Mouse (Mus musculus): Measurements from ENCODE around the gene Patl2. TPM values are rescaled to one million over a fixed set of nuclear protein-coding genes. Genes with fewer than 3 reads are reported as not detected.

Gene Patl2
- total RNA-seq, 2 experiments from 2014 or later, result not detected

DNA sequence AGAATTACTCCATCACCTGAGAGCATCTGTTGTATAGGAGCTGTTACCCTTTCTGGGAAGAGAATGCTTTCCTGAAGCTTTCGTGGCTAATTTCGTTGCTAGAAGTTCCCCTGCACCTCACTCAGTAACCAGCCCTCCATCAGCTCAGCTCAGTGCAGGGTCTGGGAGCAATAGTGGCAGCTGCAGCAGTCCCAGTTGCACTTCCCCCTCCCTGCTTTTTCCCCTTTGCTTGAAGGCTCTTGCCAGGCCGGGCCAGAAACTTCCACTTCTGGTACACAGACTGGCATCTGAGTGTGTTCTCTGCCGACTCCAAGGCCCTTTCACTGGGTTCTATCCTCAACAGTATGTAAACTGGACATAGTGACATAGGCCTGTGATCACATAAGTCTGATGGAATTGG, 903 bp downstream of the Patl2 start:
- intact Hi-C loops (cut with DNase I; ENCODE audit: low total_unique reads), result no loop called here
- no peak for DNase-seq

- no peak for DNase-seq
- intact Hi-C loops (cut with DNase I; ENCODE audit: low total_unique reads), result no loop called here
Observed at GRCm38 (mm10) chr2:122180051-122180822, 5.8 kb downstream of the Patl2 start.

- no peak for DNase-seq
- intact Hi-C loops (cut with DNase I; ENCODE audit: low total_unique reads), result no loop called here
Observed at GRCm38 (mm10) chr2:122172188-122172587, 13.8 kb downstream of the Patl2 start.

GRCm38 (mm10) chr2:122171292-122171691, 14.7 kb downstream of the Patl2 start:
- DNase-seq, result no peak
- intact Hi-C loops (cut with DNase I; ENCODE audit: low total_unique reads), result no loop called here

GRCm38 (mm10) chr2:122164293-122164692, 21.7 kb downstream of the Patl2 start:
- intact Hi-C loops (cut with DNase I; ENCODE audit: low total_unique reads), result no loop called here
- DNase-seq, result no peak

DNA sequence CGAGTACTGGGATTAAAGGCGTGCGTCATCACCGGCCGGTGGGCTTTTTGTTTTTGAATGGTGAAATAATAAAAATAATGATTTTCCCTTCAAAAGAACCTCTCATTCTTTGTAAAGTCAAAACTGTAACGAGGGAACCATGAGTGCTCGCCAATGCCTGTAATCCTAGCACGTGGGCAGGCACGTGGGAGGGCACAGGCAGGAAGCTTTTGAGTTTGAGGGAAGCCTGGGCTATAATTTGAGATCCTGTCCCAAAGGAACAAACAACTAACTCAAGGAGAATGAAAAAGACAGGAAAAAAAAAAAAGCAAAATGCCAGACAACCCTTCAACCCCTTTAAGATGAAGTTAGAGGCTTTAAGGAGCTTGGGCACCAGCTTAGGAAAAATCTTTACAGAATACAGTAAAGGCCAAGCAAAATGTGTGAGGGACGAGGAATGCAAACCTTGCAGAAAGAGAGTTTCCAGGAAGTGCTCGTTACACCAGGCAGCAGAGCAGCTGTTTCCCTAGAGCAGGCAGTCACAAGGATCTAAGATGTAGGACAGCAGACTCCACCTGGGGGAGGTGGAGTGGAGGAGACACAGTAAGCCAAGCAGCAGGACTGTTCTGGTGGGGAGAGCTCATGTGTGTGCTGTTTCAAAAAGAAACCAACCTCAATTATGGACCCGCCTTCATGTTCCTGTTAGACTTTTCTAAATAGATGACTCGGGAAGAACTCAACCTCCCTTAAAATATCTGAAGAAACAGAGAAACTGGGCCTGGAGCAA, 22.4 kb downstream of the Patl2 start:
- intact Hi-C loops (cut with DNase I; ENCODE audit: low total_unique reads), result no loop called here
- DNase-seq, result no peak

GRCm38 (mm10) chr2:122162529-122162928, 23.5 kb downstream of the Patl2 start:
- intact Hi-C loops (cut with DNase I; ENCODE audit: low total_unique reads), result no loop called here
- no peak for DNase-seq

- no peak for DNase-seq
Observed at GRCm38 (mm10) chr2:122161542-122161941, 24.4 kb downstream of the Patl2 start.

GRCm38 (mm10) chr2:122160680-122161079, 25.3 kb downstream of the Patl2 start, which contains the start of gene Trim69:
TSS of gene Trim69 (plus strand) at chr2:122160700.
- intact Hi-C loops (cut with DNase I; ENCODE audit: low total_unique reads), result no loop called here
- DNase-seq, result peak; percentile 89

More at GRCm38 (mm10) chr2:122161542-122161941, 24.4 kb downstream of the Patl2 start:
- intact Hi-C loops (cut with DNase I; ENCODE audit: low total_unique reads), result no loop called here

GRCm38 (mm10) chr2:122159667-122160066, 26.3 kb downstream of the Patl2 start:
- intact Hi-C loops (cut with DNase I; ENCODE audit: low total_unique reads), result loop anchor here (5.0 kb wide), 2 partner anchors 42 to 87 kb away; partner anchors contain the start of gene Spg11
- DNase-seq, result no peak

DNA sequence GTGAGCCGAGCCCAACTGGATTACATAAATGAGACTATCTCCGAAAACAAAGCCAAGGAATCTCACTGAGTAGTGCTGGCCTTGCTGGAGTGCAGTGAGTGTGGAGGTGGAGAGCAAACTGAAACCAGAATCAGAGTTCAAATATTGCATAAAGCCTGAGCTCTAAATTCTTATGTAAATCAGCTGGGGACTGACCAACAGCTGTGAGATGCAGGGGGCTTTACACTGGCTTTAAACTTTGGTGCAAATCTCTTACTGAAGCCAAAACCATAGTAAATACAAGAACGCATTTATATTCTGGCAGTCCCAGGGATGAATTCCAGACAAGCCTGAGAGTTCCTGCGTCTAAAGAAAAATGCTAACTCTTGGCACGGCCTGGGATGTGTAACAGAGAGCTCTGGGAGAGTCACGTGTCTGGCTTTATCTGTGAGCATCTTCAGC, 27.6 kb downstream of the Patl2 start:
- intact Hi-C loops (cut with DNase I; ENCODE audit: low total_unique reads), result loop anchor here (5.0 kb wide), 2 partner anchors 41 to 86 kb away; partner anchors contain the start of gene Spg11
- DNase-seq, result no peak

DNA sequence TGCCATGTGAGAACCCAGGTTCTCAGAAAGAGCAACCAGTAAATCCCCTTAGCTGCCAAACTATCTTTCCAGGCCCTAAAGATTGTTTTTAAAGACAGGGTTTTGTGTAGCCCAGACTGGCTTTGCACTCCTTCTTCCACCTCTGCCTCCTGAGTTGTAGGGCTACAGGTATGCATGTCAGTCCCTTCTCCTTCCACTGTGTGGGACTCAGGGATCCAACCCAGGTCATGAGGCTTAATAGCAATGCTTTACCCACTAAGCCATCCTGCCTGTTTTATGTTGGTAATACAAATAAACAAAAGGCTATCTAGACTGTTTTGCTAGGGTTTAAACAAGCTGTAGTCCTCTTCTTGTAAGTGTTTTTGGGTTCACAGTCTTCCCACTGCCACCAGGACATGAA, 28.4 kb downstream of the Patl2 start:
- no peak for DNase-seq
- intact Hi-C loops (cut with DNase I; ENCODE audit: low total_unique reads), result loop anchor here (5.0 kb wide), 2 partner anchors 40 to 85 kb away; partner anchors contain the start of gene Spg11

DNA sequence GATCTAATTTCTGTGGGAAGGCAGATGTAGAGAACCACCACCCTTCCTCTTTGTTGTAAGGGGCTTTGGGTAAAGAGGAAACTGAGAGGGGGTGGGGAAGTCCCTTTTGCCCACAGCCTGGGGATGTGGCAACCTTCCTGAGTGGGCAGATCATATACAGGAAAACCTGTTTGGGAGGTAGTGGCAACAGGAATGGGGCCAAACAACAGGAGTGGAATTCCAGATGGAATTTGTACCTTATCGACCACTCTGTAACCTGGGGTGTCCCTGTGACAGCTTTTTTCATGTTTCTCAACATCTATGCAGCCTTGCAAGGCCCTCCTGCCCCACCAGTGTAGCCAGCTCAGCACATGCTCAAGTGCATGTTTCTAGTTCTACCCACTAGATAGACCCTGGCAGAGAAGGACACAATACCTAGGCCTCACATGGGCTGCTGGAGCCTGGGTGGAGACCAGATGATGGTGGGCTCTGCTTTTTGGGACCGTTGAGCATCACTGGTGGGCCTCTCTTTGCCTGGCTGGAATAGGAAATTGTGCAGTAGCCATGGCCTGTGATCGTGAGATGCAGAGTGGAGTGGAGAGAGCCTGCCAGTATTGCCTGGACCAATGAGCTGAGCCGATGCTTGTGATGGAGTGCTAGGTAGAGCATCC, 29.8 kb downstream of the Patl2 start:
- no peak for DNase-seq
- intact Hi-C loops (cut with DNase I; ENCODE audit: low total_unique reads), result loop anchor here (5.0 kb wide), 2 partner anchors 39 to 84 kb away; partner anchors contain the start of gene Spg11

DNA sequence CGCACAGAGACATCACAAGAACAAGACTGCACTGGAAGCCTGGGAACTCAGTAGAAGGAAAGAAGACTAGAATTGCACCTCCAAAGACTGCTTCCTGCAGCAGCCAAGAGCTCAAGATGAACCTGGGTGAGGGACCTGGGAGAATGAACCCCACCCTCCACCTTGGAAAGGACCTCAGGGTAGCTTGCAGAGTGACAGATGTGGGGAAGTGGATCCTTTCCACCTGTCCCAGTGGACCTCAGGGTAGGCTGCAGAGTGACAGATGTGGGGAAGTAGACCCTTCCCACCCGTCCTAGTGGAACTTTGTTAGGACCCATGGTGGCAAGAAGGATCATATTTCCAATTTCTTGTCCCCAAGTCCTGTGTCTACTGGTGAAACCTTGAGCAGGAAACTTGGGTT, 30.7 kb downstream of the Patl2 start:
- no peak for DNase-seq
- intact Hi-C loops (cut with DNase I; ENCODE audit: low total_unique reads), result loop anchor here (5.0 kb wide), 2 partner anchors 38 to 83 kb away; partner anchors contain the start of gene Spg11

GRCm38 (mm10) chr2:122154479-122154878, 31.5 kb downstream of the Patl2 start:
- intact Hi-C loops (cut with DNase I; ENCODE audit: low total_unique reads), result no loop called here

GRCm38 (mm10) chr2:122153681-122154365, 32.2 kb downstream of the Patl2 start:
- intact Hi-C loops (cut with DNase I; ENCODE audit: low total_unique reads), result no loop called here
- no peak for DNase-seq

More at GRCm38 (mm10) chr2:122154479-122154878, 31.5 kb downstream of the Patl2 start:
- no peak for DNase-seq

DNA sequence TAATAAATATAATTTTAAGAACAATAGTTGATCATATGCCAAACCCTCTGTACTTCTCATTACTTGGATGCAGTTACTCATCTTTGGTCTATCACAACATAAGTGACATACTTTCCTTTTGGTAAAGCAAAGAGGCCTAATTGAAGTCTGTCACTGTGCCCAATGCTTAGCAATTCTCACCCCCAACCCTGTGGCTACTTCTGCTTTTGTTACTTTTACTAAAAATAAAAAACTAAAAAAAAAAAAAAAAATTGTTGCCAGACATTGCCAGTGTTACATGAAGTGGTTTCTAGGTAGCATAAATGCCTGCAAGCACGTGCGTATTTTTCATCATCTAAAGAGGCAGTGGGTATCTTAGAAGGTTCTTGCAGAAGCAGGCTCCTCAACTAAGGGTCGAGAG, 33.1 kb downstream of the Patl2 start:
- intact Hi-C loops (cut with DNase I; ENCODE audit: low total_unique reads), result no loop called here
- DNase-seq, result no peak

GRCm38 (mm10) chr2:122151221-122151620, 34.8 kb downstream of the Patl2 start:
- no peak for DNase-seq
- intact Hi-C loops (cut with DNase I; ENCODE audit: low total_unique reads), result no loop called here

DNA sequence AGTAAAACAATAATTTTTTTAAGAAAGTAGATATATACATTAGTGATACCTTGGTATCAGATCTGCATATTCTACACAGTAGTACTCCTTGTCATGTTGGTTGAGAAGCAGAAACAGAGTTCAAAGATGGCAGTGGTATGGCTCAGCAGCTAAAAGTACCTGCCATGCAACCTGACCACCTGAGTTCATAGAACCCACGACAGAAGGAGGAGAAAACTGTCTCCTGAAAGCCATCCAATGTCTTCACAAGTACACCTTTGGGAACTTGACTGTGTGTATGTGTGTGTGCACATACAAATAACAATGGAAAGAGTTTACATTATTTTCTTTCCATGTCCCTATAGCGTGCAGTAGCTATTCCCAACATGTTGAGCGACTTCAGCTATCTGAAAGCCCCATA, 36.3 kb downstream of the Patl2 start:
- intact Hi-C loops (cut with DNase I; ENCODE audit: low total_unique reads), result no loop called here

More for the DNA sequence above, 36.3 kb downstream of the Patl2 start:
- DNase-seq, result no peak
